Mouse (Mus musculus): ENCODE results near the gene Xdh.

- TF ChIP-seq CHD2 (IDR thresholded peaks at IDR 0.05; ENCODE audit: low read depth, low read length) (no peak), ZC3H11A (IDR thresholded peaks at IDR 0.05; ENCODE audit: borderline replicate concordance, low read depth, low read length) (no peak), ZNF384 (IDR thresholded peaks at IDR 0.05; ENCODE audit: low read depth, low read length) (no peak)
Observed at GRCm38 (mm10) chr17:73853041-73853440, 97.0 kb downstream of the Xdh start.

All from ES-E14 (cell line).